Mouse (Mus musculus): Measurements from ENCODE around the gene Phex. TPM values are rescaled to one million over a fixed set of nuclear protein-coding genes. Genes with fewer than 3 reads are reported as not detected.

Gene Phex
- polyA plus RNA-seq, 1 experiment, result not detected

DNA sequence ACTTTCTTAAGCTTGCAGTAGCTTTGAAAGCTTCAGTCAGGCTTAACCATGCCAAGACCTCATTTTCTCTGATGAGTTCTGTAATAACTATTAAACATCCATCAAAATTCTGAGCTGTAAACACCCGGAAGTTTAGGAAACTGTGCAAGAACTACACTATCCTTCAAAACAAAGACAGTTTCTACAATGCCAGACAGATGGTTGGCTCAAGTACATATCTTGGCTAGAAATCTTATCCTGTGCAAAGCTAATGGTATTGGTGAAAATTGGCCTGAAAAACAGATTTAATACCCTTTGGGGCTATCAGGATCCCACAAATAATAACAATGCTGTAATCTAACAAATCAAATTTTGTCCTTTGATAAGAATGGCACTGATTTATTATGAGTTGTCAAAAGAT, 138.5 kb downstream of the Phex start:
- 58% methylated on average over 1 of the region's 1 CpGs for WGBS
- Histone ChIP-seq H3K27ac (ENCODE audit: insufficient read depth, low read depth, low read length) (no peak overlapping the region), H3K36me3 (ENCODE audit: control insufficient read depth, insufficient read depth, low read length) (no peaks in the 10 kb centered on the region), H3K4me3 (ENCODE audit: low read depth, low read length) (no peak overlapping the region), H3K4me1 (ENCODE audit: control insufficient read depth, insufficient read depth, insufficient read length, low read length) (no peaks in the 10 kb centered on the region), H3K27me3 (ENCODE audit: control insufficient read depth, insufficient read depth, low read length) (no peaks in the 10 kb centered on the region)
- TF ChIP-seq POLR2A (IDR thresholded peaks at IDR 0.05; ENCODE audit: low read depth, low read length), result no peak
- no peak for TF ChIP-seq CTCF (IDR thresholded peaks at IDR 0.05; ENCODE audit: extremely low read depth, insufficient read length, insufficient replicate concordance, low read depth, low read length)

DNA sequence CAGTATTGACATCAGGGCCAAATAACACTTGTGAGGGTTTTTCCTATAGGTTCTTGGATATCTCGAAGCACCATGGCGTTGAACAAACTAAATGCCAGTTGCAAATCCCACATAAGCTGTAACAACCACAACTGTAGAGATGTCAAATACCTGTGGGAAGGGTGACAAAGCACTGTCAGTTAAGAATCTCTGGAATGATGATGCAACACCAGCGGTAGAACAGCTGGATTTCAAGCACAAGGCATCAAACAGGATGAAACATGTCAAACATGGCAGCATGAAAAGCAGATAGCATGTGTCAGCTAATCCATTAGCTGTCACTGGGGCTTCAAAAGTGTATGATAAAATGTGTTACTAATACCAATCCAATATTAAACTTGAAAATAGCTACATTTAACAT, 141.8 kb downstream of the Phex start:
- no peaks in the 10 kb centered on the region for H3K4me1 ChIP-seq (ENCODE audit: control insufficient read depth, insufficient read depth, insufficient read length, low read length)
- no peaks in the 10 kb centered on the region for H3K36me3 ChIP-seq (ENCODE audit: control insufficient read depth, insufficient read depth, low read length)
- H3K27me3 ChIP-seq (ENCODE audit: control insufficient read depth, insufficient read depth, low read length), result no peaks in the 10 kb centered on the region
- 67% methylated on average over 3 of the region's 3 CpGs for WGBS
- H3K27ac ChIP-seq (ENCODE audit: insufficient read depth, low read depth, low read length), result no peak overlapping the region
- no peak overlapping the region for H3K4me3 ChIP-seq (ENCODE audit: low read depth, low read length)
- TF ChIP-seq POLR2A (IDR thresholded peaks at IDR 0.05; ENCODE audit: low read depth, low read length), result no peak
- no peak for TF ChIP-seq CTCF (IDR thresholded peaks at IDR 0.05; ENCODE audit: extremely low read depth, insufficient read length, insufficient replicate concordance, low read depth, low read length)

DNA sequence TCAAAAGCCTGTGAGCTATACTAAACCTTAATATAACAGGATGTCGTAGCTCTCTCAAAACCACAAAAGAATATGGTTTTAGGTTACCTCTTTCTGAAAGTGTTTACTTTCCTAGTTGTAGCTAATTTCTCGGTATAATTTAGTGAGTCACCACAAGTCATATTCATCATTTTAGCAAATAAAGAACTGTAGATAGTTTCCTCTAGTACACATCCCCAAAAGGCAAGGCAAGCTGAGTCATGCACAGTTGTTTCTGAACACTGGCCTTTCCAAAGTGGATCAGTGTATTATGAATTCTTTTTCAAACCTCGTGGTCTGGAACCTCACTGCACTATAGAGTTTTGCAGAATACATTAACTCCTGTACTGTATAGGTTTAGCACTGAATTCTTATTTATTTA, 143.5 kb downstream of the Phex start:
- 53% methylated on average over 3 of the region's 3 CpGs for WGBS
- Histone ChIP-seq H3K4me1 (ENCODE audit: control insufficient read depth, insufficient read depth, insufficient read length, low read length) (no peaks in the 10 kb centered on the region), H3K36me3 (ENCODE audit: control insufficient read depth, insufficient read depth, low read length) (no peaks in the 10 kb centered on the region), H3K27me3 (ENCODE audit: control insufficient read depth, insufficient read depth, low read length) (no peaks in the 10 kb centered on the region), H3K4me3 (ENCODE audit: low read depth, low read length) (no peak overlapping the region), H3K27ac (ENCODE audit: insufficient read depth, low read depth, low read length) (no peak overlapping the region)
- TF ChIP-seq POLR2A (IDR thresholded peaks at IDR 0.05; ENCODE audit: low read depth, low read length) (no peak), CTCF (IDR thresholded peaks at IDR 0.05; ENCODE audit: extremely low read depth, insufficient read length, insufficient replicate concordance, low read depth, low read length) (no peak)

DNA sequence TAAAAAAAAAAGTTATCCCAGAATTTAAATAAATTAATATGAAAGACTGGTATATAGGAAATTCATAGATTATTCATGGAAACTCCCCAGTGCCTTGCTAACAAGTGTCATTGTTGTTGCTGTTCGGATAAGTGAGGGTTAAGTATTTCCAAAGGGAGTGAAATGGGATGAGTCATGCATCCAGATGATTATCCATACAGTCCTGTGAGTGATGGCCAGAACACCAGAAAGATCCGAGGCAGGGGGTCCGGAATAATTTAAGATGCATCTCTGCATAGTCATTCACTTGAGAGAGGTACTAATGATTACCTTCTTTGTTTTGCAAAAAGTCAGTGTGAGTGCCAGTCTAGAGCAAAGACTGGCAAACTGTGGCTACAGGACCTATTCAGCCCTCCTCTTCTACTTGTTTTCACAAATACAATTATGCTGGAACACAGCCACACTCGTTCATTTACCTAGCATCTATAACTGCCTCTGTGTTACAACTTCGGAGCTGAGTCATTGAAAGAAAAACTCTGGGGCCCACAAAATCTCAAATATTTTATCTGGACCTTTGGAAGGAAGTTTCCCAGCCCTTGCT, 145.3 kb downstream of the Phex start:
- 59% methylated on average over 5 of the region's 5 CpGs for WGBS
- no peaks in the 10 kb centered on the region for H3K36me3 ChIP-seq (ENCODE audit: control insufficient read depth, insufficient read depth, low read length)
- TF ChIP-seq CTCF (IDR thresholded peaks at IDR 0.05; ENCODE audit: extremely low read depth, insufficient read length, insufficient replicate concordance, low read depth, low read length) (no peak), POLR2A (IDR thresholded peaks at IDR 0.05; ENCODE audit: low read depth, low read length) (no peak)
- H3K4me3 ChIP-seq (ENCODE audit: low read depth, low read length), result no peak overlapping the region
- H3K4me1 ChIP-seq (ENCODE audit: control insufficient read depth, insufficient read depth, insufficient read length, low read length), result no peaks in the 10 kb centered on the region
- no peak overlapping the region for H3K27ac ChIP-seq (ENCODE audit: insufficient read depth, low read depth, low read length)
- H3K27me3 ChIP-seq (ENCODE audit: control insufficient read depth, insufficient read depth, low read length), result no peaks in the 10 kb centered on the region

DNA sequence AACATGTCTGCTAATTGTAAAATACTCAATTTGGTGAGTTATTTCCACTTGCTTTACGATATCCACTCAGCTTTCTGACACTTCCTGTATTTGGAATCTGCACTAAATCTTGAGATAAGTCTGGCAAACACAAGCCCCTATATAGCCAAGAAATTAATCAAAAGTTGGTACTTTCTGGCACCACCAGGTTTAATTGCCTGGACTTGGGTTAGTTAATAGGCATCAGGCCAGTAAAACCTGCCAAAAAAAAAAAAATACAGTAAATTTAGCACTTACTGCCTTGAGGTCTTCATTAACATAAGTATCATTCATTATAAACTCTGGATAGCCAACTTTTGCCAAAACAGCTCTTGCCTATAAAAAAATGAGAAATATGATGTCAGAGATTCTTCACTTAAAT, 147.0 kb downstream of the Phex start:
- TF ChIP-seq POLR2A (IDR thresholded peaks at IDR 0.05; ENCODE audit: low read depth, low read length) (no peak), CTCF (IDR thresholded peaks at IDR 0.05; ENCODE audit: extremely low read depth, insufficient read length, insufficient replicate concordance, low read depth, low read length) (no peak)
- no peak overlapping the region for H3K27ac ChIP-seq (ENCODE audit: insufficient read depth, low read depth, low read length)
- WGBS, result 58% methylated on average over 1 of the region's 1 CpGs
- no peaks in the 10 kb centered on the region for H3K4me1 ChIP-seq (ENCODE audit: control insufficient read depth, insufficient read depth, insufficient read length, low read length)
- no peaks in the 10 kb centered on the region for H3K36me3 ChIP-seq (ENCODE audit: control insufficient read depth, insufficient read depth, low read length)
- H3K27me3 ChIP-seq (ENCODE audit: control insufficient read depth, insufficient read depth, low read length), result no peaks in the 10 kb centered on the region
- H3K4me3 ChIP-seq (ENCODE audit: low read depth, low read length), result no peak overlapping the region

DNA sequence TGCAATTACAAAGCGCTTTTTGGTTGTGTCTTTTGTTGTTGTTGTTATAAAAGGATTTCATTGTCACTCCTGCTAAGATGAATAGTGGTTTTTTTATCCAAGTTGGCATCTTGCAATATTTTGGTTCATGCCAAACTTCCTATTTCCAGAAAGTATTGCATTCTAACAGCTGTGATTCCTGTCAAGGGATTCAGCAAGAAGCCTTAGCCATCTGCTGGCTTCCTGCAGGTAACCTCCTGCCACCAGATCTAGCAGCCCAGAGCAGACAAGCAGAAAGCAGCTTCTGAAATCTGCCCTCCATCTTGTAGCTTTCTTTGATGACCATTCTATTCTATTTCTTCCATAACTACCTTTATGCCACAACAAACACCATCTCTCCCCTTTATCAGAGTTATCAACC, 212.4 kb downstream of the Phex start:
- no peak for TF ChIP-seq POLR2A (IDR thresholded peaks at IDR 0.05; ENCODE audit: low read depth, low read length)
- Histone ChIP-seq H3K4me3 (ENCODE audit: low read depth, low read length) (no peak overlapping the region), H3K36me3 (ENCODE audit: control insufficient read depth, insufficient read depth, low read length) (no peaks in the 10 kb centered on the region), H3K27me3 (ENCODE audit: control insufficient read depth, insufficient read depth, low read length) (no peaks in the 10 kb centered on the region), H3K27ac (ENCODE audit: insufficient read depth, low read depth, low read length) (no peak overlapping the region), H3K4me1 (ENCODE audit: control insufficient read depth, insufficient read depth, insufficient read length, low read length) (no peaks in the 10 kb centered on the region)
- 82% methylated on average over 1 of the region's 1 CpGs for WGBS

DNA sequence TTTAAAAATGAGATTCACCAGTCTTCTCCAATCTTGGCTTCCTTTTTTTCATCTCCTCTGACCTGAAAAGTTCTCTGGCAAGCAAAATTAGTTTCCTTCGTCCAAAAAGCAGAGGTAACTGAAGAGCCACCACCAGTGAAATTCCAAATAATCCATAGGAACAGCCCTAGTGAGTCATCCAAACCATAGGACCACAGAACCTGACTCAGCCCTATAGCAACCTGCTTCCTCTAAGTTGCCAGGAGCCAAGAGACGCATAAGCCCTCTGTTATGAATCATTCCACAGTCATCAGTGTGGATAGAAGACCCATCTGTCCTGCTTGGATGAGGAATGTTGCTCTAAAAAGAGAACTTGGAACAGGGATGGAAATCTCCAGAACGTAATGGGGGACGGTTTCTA, 230.9 kb downstream of the Phex start:
- H3K27ac ChIP-seq (ENCODE audit: insufficient read depth, low read depth, low read length), result no peak overlapping the region
- no peak overlapping the region for H3K4me3 ChIP-seq (ENCODE audit: low read depth, low read length)
- H3K27me3 ChIP-seq (ENCODE audit: control insufficient read depth, insufficient read depth, low read length), result no peaks in the 10 kb centered on the region
- 72% methylated on average over 4 of the region's 4 CpGs for WGBS
- H3K4me1 ChIP-seq (ENCODE audit: control insufficient read depth, insufficient read depth, insufficient read length, low read length), result no peaks in the 10 kb centered on the region
- TF ChIP-seq POLR2A (IDR thresholded peaks at IDR 0.05; ENCODE audit: low read depth, low read length), result no peak
- TF ChIP-seq CTCF (IDR thresholded peaks at IDR 0.05; ENCODE audit: extremely low read depth, insufficient read length, insufficient replicate concordance, low read depth, low read length), result no peak
- no peaks in the 10 kb centered on the region for H3K36me3 ChIP-seq (ENCODE audit: control insufficient read depth, insufficient read depth, low read length)

DNA sequence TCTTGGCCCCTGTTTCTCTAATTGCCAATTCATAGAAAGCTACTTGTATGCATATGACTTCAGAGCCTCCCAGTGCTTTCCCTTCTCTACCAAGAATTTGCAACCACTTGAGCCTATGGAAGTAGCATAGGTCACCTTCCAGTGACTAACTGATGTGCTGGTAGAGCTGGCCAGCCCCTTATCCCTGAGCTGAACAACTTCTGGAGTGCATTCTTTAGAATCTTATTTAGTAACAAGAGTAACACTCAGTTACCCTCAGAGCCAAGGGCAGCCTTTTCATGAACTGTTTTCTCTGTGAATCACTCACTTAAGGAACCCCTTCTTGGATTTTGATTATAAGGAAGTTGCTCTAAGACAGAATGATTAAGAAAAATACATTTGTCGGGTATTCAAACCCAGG, 234.3 kb downstream of the Phex start:
- 88% methylated on average over 1 of the region's 1 CpGs for WGBS
- no peaks in the 10 kb centered on the region for H3K4me1 ChIP-seq (ENCODE audit: control insufficient read depth, insufficient read depth, insufficient read length, low read length)

More for the DNA sequence above, 234.3 kb downstream of the Phex start:
- Histone ChIP-seq H3K27ac (ENCODE audit: insufficient read depth, low read depth, low read length) (no peak overlapping the region), H3K4me3 (ENCODE audit: low read depth, low read length) (no peak overlapping the region), H3K27me3 (ENCODE audit: control insufficient read depth, insufficient read depth, low read length) (no peaks in the 10 kb centered on the region), H3K36me3 (ENCODE audit: control insufficient read depth, insufficient read depth, low read length) (no peaks in the 10 kb centered on the region)
- TF ChIP-seq CTCF (IDR thresholded peaks at IDR 0.05; ENCODE audit: extremely low read depth, insufficient read length, insufficient replicate concordance, low read depth, low read length) (no peak), POLR2A (IDR thresholded peaks at IDR 0.05; ENCODE audit: low read depth, low read length) (no peak)
